Mouse (Mus musculus) embryonic fibroblast, embryonic 13.5 days (primary cell): ENCODE results near the gene Coa3.

Source experiments
- CTCF ChIP-seq: IDR thresholded peaks from 2 replicates; pipeline ENCODE4 v1.5.1; 2011; ENCODE audit warnings: mild to moderate bottlenecking, control low read depth, low read length, moderate library complexity, borderline replicate concordance; ENCODE audit not compliant: insufficient read depth
- POLR2A ChIP-seq: IDR thresholded peaks from 2 replicates; pipeline ENCODE4 v1.6.1; 2011; ENCODE audit warnings: low read depth, mild to moderate bottlenecking, control low read depth, low read length, moderate library complexity

- peak; percentile 75 for TF ChIP-seq POLR2A
- TF ChIP-seq CTCF = no peak
These were observed 18.7 kb downstream of the Coa3 start, which contains the start of gene Wnk4 for GRCm38 (mm10) chr11:101259948-101260825.
